Mouse (Mus musculus) myocyte (in vitro differentiated cells): ENCODE results near the gene Mien1.

Source experiments
- CEBPB ChIP-seq: IDR thresholded peaks from 2 replicates; pipeline ENCODE4 v1.6.1; 2011; ENCODE audit warnings: mild to moderate bottlenecking, moderate library complexity; ENCODE audit not compliant: poor library complexity, insufficient read depth, severe bottlenecking
- E2F4 ChIP-seq: IDR thresholded peaks from one replicate; pipeline ENCODE4 v1.6.1; 2011; ENCODE audit warnings: mild to moderate bottlenecking, control low read depth, moderate library complexity; ENCODE audit not compliant: insufficient read depth
- MAX ChIP-seq: IDR thresholded peaks from one replicate; pipeline ENCODE4 v1.6.1; 2011; ENCODE audit warnings: low read depth, mild to moderate bottlenecking, control low read depth
- MYOD1 ChIP-seq, 3 experiments: IDR thresholded peaks; one replicate each; pipeline ENCODE4 v1.6.1; 2011; ENCODE audit warnings: control low read depth in 2 of 3, low read depth in 2 of 3, mild to moderate bottlenecking in 2 of 3, moderate library complexity in 1 of 3; ENCODE audit not compliant: insufficient read length in 2 of 3, control insufficient read depth in 1 of 3
- MYOG ChIP-seq, 3 experiments: IDR thresholded peaks; one replicate each; pipeline ENCODE4 v1.6.1; 2011; ENCODE audit warnings: control low read depth in 2 of 3, low read depth in 2 of 3, mild to moderate bottlenecking in 2 of 3; ENCODE audit not compliant: insufficient read length in 2 of 3, control insufficient read depth in 1 of 3, insufficient read depth in 1 of 3
- POLR2A ChIP-seq: IDR thresholded peaks from one replicate; pipeline ENCODE4 v1.6.1; 2011; ENCODE audit warnings: low read depth, mild to moderate bottlenecking, control low read depth, moderate library complexity; ENCODE audit not compliant: insufficient read length
- POLR2AphosphoS2 ChIP-seq: IDR thresholded peaks from one replicate; pipeline ENCODE4 v1.6.1; 2011; ENCODE audit warnings: low read depth, control low read depth; ENCODE audit not compliant: insufficient read length
- REST ChIP-seq: IDR thresholded peaks from one replicate; pipeline ENCODE4 v1.6.1; 2011; ENCODE audit warnings: mild to moderate bottlenecking, control low read depth, moderate library complexity; ENCODE audit not compliant: insufficient read depth, insufficient read length
- SRF ChIP-seq: IDR thresholded peaks from one replicate; pipeline ENCODE4 v1.6.1; 2011; ENCODE audit warnings: low read depth; ENCODE audit not compliant: control insufficient read depth, insufficient read length
- TCF12 ChIP-seq: IDR thresholded peaks from one replicate; pipeline ENCODE4 v1.6.1; 2011; ENCODE audit warnings: mild to moderate bottlenecking, control low read depth; ENCODE audit not compliant: poor library complexity, insufficient read depth, severe bottlenecking
- TCF3 ChIP-seq: IDR thresholded peaks from one replicate; pipeline ENCODE4 v1.6.1; 2011; ENCODE audit warnings: low read depth, control low read depth; ENCODE audit not compliant: insufficient read length
- USF1 ChIP-seq: IDR thresholded peaks from one replicate; pipeline ENCODE4 v1.6.1; 2011; ENCODE audit warnings: low read depth, mild to moderate bottlenecking, control low read depth, moderate library complexity

DNA sequence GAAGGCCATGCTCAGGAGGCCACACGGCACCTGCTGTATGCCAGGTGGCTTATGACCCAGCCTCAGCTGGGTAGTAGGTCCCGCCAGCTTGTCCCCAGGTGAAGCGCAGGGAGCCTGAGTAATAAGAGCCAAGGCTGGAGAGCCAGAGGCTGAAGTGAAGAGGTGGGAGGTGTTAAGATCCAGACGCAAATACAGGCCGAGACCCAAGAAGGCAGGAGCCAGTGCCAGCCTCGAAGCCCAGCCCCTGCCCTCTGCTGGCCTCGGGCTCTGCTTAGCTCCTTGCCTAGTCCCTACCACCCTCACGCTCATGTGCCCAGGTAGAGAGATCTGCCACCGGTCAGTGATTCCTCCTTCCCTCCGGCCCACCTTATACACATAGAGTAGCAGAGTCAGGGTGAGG lies 50.5 kb downstream of the Mien1 start:
- no peak for TF ChIP-seq E2F4
- no peak for TF ChIP-seq SRF
- no peak for TF ChIP-seq USF1
- TF ChIP-seq POLR2A: no peak
- TF ChIP-seq MAX: no peak
- TF ChIP-seq TCF12: no peak
- no peak for TF ChIP-seq REST
- no peak for TF ChIP-seq POLR2AphosphoS2
- TF ChIP-seq MYOG (IDR thresholded peaks at IDR 0.05; ENCODE audit: control insufficient read depth in 1 of 3, insufficient read depth in 1 of 3, insufficient read length in 2 of 3, low read depth in 2 of 3): no peak
- no peak for TF ChIP-seq CEBPB
- TF ChIP-seq MYOD1 (IDR thresholded peaks at IDR 0.05; ENCODE audit: control insufficient read depth in 1 of 3, insufficient read length in 2 of 3, low read depth in 2 of 3): peak in 1 of 3 experiments; percentile 1
- TF ChIP-seq TCF3: no peak
